Mouse (Mus musculus): ENCODE results near the gene Nanos3. TPM values are rescaled to one million over a fixed set of nuclear protein-coding genes. Genes with fewer than 3 reads are reported as not detected.

Nanos3 gene
- polyA plus RNA-seq, 1 experiment from 2014 or later: 6.8 TPM

- no peaks in the 10 kb centered on the region for H3K36me3 ChIP-seq (ENCODE audit: control insufficient read depth, insufficient read depth, low read length)
- no peaks in the 10 kb centered on the region for H3K27me3 ChIP-seq (replicated peaks; ENCODE audit: control insufficient read depth, insufficient read depth, low read length)
- peak overlapping the region; percentile 67 for H3K9ac ChIP-seq (ENCODE audit: low read depth, low read length)
- H3K4me3 ChIP-seq (ENCODE audit: low read length): peak overlapping the region; percentile 29
- H3K9me3 ChIP-seq (ENCODE audit: control insufficient read depth, low read length): no peaks in the 10 kb centered on the region
- ATAC-seq: 0 out of 2 replicates have a peak, but pooled peaks have one; percentile 1
- peak overlapping the region; percentile 60 for H3K4me2 ChIP-seq (ENCODE audit: low read length)
- peak overlapping the region; percentile 45 for H3K27ac ChIP-seq (ENCODE audit: low read depth, low read length)
- WGBS: 14% methylated on average over 4 of the region's 4 CpGs
- H3K4me1 ChIP-seq (ENCODE audit: control insufficient read depth, insufficient read depth, low read depth, low read length): peaks cover 48% of the 10 kb centered on the region
These were observed 5.1 kb downstream of the Nanos3 start for GRCm38 (mm10) chr8:84179946-84180345.

GRCm38 (mm10) chr8:84178592-84178991 lies 6.4 kb downstream of the Nanos3 start:
- H3K27ac ChIP-seq (ENCODE audit: low read depth, low read length): no peak overlapping the region
- H3K36me3 ChIP-seq (ENCODE audit: control insufficient read depth, insufficient read depth, low read length): peaks cover 2% of the 10 kb centered on the region; the same call in 1 of the 2 replicates
- no peak overlapping the region for H3K4me2 ChIP-seq (ENCODE audit: low read length)
- WGBS: 68% methylated on average over 8 of the region's 8 CpGs
- peaks cover 41% of the 10 kb centered on the region for H3K4me1 ChIP-seq (ENCODE audit: control insufficient read depth, insufficient read depth, low read depth, low read length)
- H3K4me3 ChIP-seq (ENCODE audit: low read length): no peak overlapping the region
- H3K9me3 ChIP-seq (ENCODE audit: control insufficient read depth, low read length): no peaks in the 10 kb centered on the region
- H3K27me3 ChIP-seq (replicated peaks; ENCODE audit: control insufficient read depth, insufficient read depth, low read length): no peaks in the 10 kb centered on the region
- H3K9ac ChIP-seq (ENCODE audit: low read depth, low read length): no peak overlapping the region
- ATAC-seq: no peak

- Histone ChIP-seq H3K4me2 (ENCODE audit: low read length) (no peak overlapping the region), H3K4me1 (ENCODE audit: control insufficient read depth, insufficient read depth, low read depth, low read length) (peaks cover 35% of the 10 kb centered on the region), H3K9me3 (ENCODE audit: control insufficient read depth, low read length) (no peaks in the 10 kb centered on the region), H3K4me3 (ENCODE audit: low read length) (no peak overlapping the region), H3K9ac (ENCODE audit: low read depth, low read length) (no peak overlapping the region), H3K36me3 (ENCODE audit: control insufficient read depth, insufficient read depth, low read length) (peaks cover 9% of the 10 kb centered on the region), H3K27me3 (replicated peaks; ENCODE audit: control insufficient read depth, insufficient read depth, low read length) (no peaks in the 10 kb centered on the region), H3K27ac (ENCODE audit: low read depth, low read length) (no peak overlapping the region)
- 89% methylated on average over 3 of the region's 3 CpGs for WGBS
- ATAC-seq: no peak
These were observed 7.6 kb downstream of the Nanos3 start for GRCm38 (mm10) chr8:84177405-84177804.

GRCm38 (mm10) chr8:84176560-84176959 lies 8.5 kb downstream of the Nanos3 start:
- no peak overlapping the region for H3K4me2 ChIP-seq (ENCODE audit: low read length)
- H3K4me3 ChIP-seq (ENCODE audit: low read length): no peak overlapping the region
- 44% methylated on average over 3 of the region's 3 CpGs for WGBS
- peaks cover 29% of the 10 kb centered on the region for H3K4me1 ChIP-seq (ENCODE audit: control insufficient read depth, insufficient read depth, low read depth, low read length)
- H3K9me3 ChIP-seq (ENCODE audit: control insufficient read depth, low read length): no peaks in the 10 kb centered on the region
- no peaks in the 10 kb centered on the region for H3K27me3 ChIP-seq (replicated peaks; ENCODE audit: control insufficient read depth, insufficient read depth, low read length)
- ATAC-seq: no peak
- no peak overlapping the region for H3K9ac ChIP-seq (ENCODE audit: low read depth, low read length)
- no peak overlapping the region for H3K27ac ChIP-seq (ENCODE audit: low read depth, low read length)
- H3K36me3 ChIP-seq (ENCODE audit: control insufficient read depth, insufficient read depth, low read length): peaks cover 15% of the 10 kb centered on the region

- Histone ChIP-seq H3K4me2 (ENCODE audit: low read length) (no peak overlapping the region), H3K27me3 (replicated peaks; ENCODE audit: control insufficient read depth, insufficient read depth, low read length) (no peaks in the 10 kb centered on the region), H3K4me3 (ENCODE audit: low read length) (no peak overlapping the region), H3K36me3 (ENCODE audit: control insufficient read depth, insufficient read depth, low read length) (peaks cover 15% of the 10 kb centered on the region), H3K9me3 (ENCODE audit: control insufficient read depth, low read length) (no peaks in the 10 kb centered on the region), H3K9ac (ENCODE audit: low read depth, low read length) (no peak overlapping the region), H3K27ac (ENCODE audit: low read depth, low read length) (no peak overlapping the region), H3K4me1 (ENCODE audit: control insufficient read depth, insufficient read depth, low read depth, low read length) (peaks cover 4% of the 10 kb centered on the region; the same call in 1 of the 2 replicates)
- ATAC-seq: no peak
- 79% methylated on average over 6 of the region's 6 CpGs for whole genome bisulfite sequencing
These were observed 11.2 kb downstream of the Nanos3 start for GRCm38 (mm10) chr8:84173861-84174260.

GRCm38 (mm10) chr8:84170096-84170495 lies 14.9 kb downstream of the Nanos3 start:
- 82% methylated on average over 5 of the region's 5 CpGs for WGBS
- Histone ChIP-seq H3K9ac (ENCODE audit: low read depth, low read length) (no peak overlapping the region), H3K9me3 (ENCODE audit: control insufficient read depth, low read length) (no peaks in the 10 kb centered on the region), H3K27me3 (replicated peaks; ENCODE audit: control insufficient read depth, insufficient read depth, low read length) (no peaks in the 10 kb centered on the region), H3K4me1 (ENCODE audit: control insufficient read depth, insufficient read depth, low read depth, low read length) (no peaks in the 10 kb centered on the region), H3K4me2 (ENCODE audit: low read length) (no peak overlapping the region), H3K36me3 (ENCODE audit: control insufficient read depth, insufficient read depth, low read length) (peaks cover 15% of the 10 kb centered on the region), H3K27ac (ENCODE audit: low read depth, low read length) (no peak overlapping the region), H3K4me3 (ENCODE audit: low read length) (no peak overlapping the region)
- ATAC-seq: no peak

- no peaks in the 10 kb centered on the region for H3K9me3 ChIP-seq (ENCODE audit: control insufficient read depth, low read length)
- peaks cover 7% of the 10 kb centered on the region for H3K36me3 ChIP-seq (ENCODE audit: control insufficient read depth, insufficient read depth, low read length)
- ATAC-seq: no peak
- no peak overlapping the region for H3K4me2 ChIP-seq (ENCODE audit: low read length)
- no peak overlapping the region for H3K9ac ChIP-seq (ENCODE audit: low read depth, low read length)
- 89% methylated on average over 2 of the region's 2 CpGs for WGBS
- no peak overlapping the region for H3K27ac ChIP-seq (ENCODE audit: low read depth, low read length)
- no peaks in the 10 kb centered on the region for H3K4me1 ChIP-seq (ENCODE audit: control insufficient read depth, insufficient read depth, low read depth, low read length)
- no peak overlapping the region for H3K4me3 ChIP-seq (ENCODE audit: low read length)
- no peaks in the 10 kb centered on the region for H3K27me3 ChIP-seq (replicated peaks; ENCODE audit: control insufficient read depth, insufficient read depth, low read length)
These were observed 17.3 kb downstream of the Nanos3 start for GRCm38 (mm10) chr8:84167696-84168095.

- H3K9ac ChIP-seq (ENCODE audit: low read depth, low read length): no peak overlapping the region
- WGBS: 96% methylated on average over 4 of the region's 4 CpGs
- no peak overlapping the region for H3K27ac ChIP-seq (ENCODE audit: low read depth, low read length)
- H3K9me3 ChIP-seq (ENCODE audit: control insufficient read depth, low read length): no peaks in the 10 kb centered on the region
- no peak overlapping the region for H3K4me2 ChIP-seq (ENCODE audit: low read length)
- H3K4me1 ChIP-seq (ENCODE audit: control insufficient read depth, insufficient read depth, low read depth, low read length): no peaks in the 10 kb centered on the region
- ATAC-seq: no peak
- no peak overlapping the region for H3K4me3 ChIP-seq (ENCODE audit: low read length)
- H3K36me3 ChIP-seq (ENCODE audit: control insufficient read depth, insufficient read depth, low read length): no peaks in the 10 kb centered on the region; the same call in 1 of the 2 replicates
- no peaks in the 10 kb centered on the region for H3K27me3 ChIP-seq (replicated peaks; ENCODE audit: control insufficient read depth, insufficient read depth, low read length)
These were observed 27.4 kb downstream of the Nanos3 start for GRCm38 (mm10) chr8:84157620-84158019.

GRCm38 (mm10) chr8:84149181-84149580 lies 35.8 kb downstream of the Nanos3 start:
- Histone ChIP-seq H3K4me1 (ENCODE audit: control insufficient read depth, insufficient read depth, low read depth, low read length) (peaks cover 20% of the 10 kb centered on the region), H3K9ac (ENCODE audit: low read depth, low read length) (no peak overlapping the region), H3K27me3 (replicated peaks; ENCODE audit: control insufficient read depth, insufficient read depth, low read length) (no peaks in the 10 kb centered on the region), H3K4me3 (ENCODE audit: low read length) (no peak overlapping the region), H3K9me3 (ENCODE audit: control insufficient read depth, low read length) (no peaks in the 10 kb centered on the region), H3K4me2 (ENCODE audit: low read length) (no peak overlapping the region), H3K27ac (ENCODE audit: low read depth, low read length) (no peak overlapping the region), H3K36me3 (ENCODE audit: control insufficient read depth, insufficient read depth, low read length) (0 out of 2 replicates have a peak, but pooled peaks cover 3% of the 10 kb centered on the region)
- 82% methylated on average over 3 of the region's 3 CpGs for WGBS
- no peak for ATAC-seq

- Histone ChIP-seq H3K36me3 (ENCODE audit: control insufficient read depth, insufficient read depth, low read length) (peaks cover 9% of the 10 kb centered on the region), H3K27ac (ENCODE audit: low read depth, low read length) (no peak overlapping the region; the same call in 1 of the 2 replicates), H3K9me3 (ENCODE audit: control insufficient read depth, low read length) (no peaks in the 10 kb centered on the region), H3K4me3 (ENCODE audit: low read length) (peak overlapping the region; percentile 51), H3K4me2 (ENCODE audit: low read length) (peak overlapping the region; percentile 94), H3K4me1 (ENCODE audit: control insufficient read depth, insufficient read depth, low read depth, low read length) (peaks cover 20% of the 10 kb centered on the region), H3K9ac (ENCODE audit: low read depth, low read length) (no peak overlapping the region), H3K27me3 (replicated peaks; ENCODE audit: control insufficient read depth, insufficient read depth, low read length) (no peaks in the 10 kb centered on the region)
- no peak for ATAC-seq
- WGBS: 83% methylated on average over 5 of the region's 5 CpGs
These were observed 36.5 kb downstream of the Nanos3 start for GRCm38 (mm10) chr8:84148531-84148850.

Data from hindbrain, embryonic 16.5 days (tissue).